18 mouse cellular contexts compared by ENCODE assay signal in genomic region chr11:74965516-74965915, GRCm38 (mm10).
"Had no signal": no experiment of that assay in that cellular context is flagged by ENCODE, and none has a peak within 500 bp of the region (broad histone marks: within the 10 kb centered on the region; RNA-seq: fewer than 3 reads in every experiment).

No protein-coding gene starts in this region.

- H3K9me3 ChIP-seq: midbrain, embryonic 10.5 days; midbrain, embryonic 12.5 days; neural tube, embryonic 13.5 days; neural tube, embryonic 15.5 days had no signal

- H3K4me3 ChIP-seq: midbrain, embryonic 10.5 days; midbrain, embryonic 12.5 days; myocyte; neural tube, embryonic 13.5 days; neural tube, embryonic 15.5 days had no signal

- DNase-seq: lung, embryonic 14.5 days; lung, postnatal 10 days; lung, postnatal 4 days; midbrain, embryonic 14.5 days; retina, postnatal 1 day; right cerebral cortex, adult 18-20 months; right cerebral cortex, postnatal 25 days; right cerebral cortex, postnatal 4 days; spleen, adult 18-20 months; thymus, adult 18-20 months; thymus, postnatal 14 days; thymus, postnatal 36 days had no signal

- ATAC-seq: midbrain, embryonic 16.5 days had no signal

- H3K27me3 ChIP-seq: midbrain, embryonic 12.5 days; neural tube, embryonic 13.5 days; neural tube, embryonic 15.5 days had no signal

- H3K4me2 ChIP-seq: lung, embryonic 14.5 days; midbrain, embryonic 12.5 days; neural tube, embryonic 13.5 days; neural tube, embryonic 15.5 days had no signal

- H3K9ac ChIP-seq: lung, embryonic 14.5 days; midbrain, embryonic 12.5 days; neural tube, embryonic 13.5 days; neural tube, embryonic 15.5 days had no signal

- H3K4me1 ChIP-seq: midbrain, embryonic 10.5 days; midbrain, embryonic 12.5 days had no signal

- H3K27ac ChIP-seq: midbrain, embryonic 10.5 days; midbrain, embryonic 12.5 days; neural tube, embryonic 13.5 days; neural tube, embryonic 15.5 days had no signal

- H3K36me3 ChIP-seq: neural tube, embryonic 15.5 days had no signal
